Mouse (Mus musculus) layer of hippocampus, adult 9-10 months (tissue): ENCODE measurements around the gene Sh3glb1.
A peak's percentile ranks its signal among the peaks of the same experiment; 100 is the strongest.
"Not testable (repeated sequence)": the region's sequence is repeated elsewhere in the genome, so short reads cannot be mapped to it uniquely, and the experiment has no call there.

Source experiments
- DNase-seq: peaks from one replicate; pipeline ENCODE4 v3.0.0; 2022; ENCODE audit warnings: low spot score

The Sh3glb1 gene

DNA sequence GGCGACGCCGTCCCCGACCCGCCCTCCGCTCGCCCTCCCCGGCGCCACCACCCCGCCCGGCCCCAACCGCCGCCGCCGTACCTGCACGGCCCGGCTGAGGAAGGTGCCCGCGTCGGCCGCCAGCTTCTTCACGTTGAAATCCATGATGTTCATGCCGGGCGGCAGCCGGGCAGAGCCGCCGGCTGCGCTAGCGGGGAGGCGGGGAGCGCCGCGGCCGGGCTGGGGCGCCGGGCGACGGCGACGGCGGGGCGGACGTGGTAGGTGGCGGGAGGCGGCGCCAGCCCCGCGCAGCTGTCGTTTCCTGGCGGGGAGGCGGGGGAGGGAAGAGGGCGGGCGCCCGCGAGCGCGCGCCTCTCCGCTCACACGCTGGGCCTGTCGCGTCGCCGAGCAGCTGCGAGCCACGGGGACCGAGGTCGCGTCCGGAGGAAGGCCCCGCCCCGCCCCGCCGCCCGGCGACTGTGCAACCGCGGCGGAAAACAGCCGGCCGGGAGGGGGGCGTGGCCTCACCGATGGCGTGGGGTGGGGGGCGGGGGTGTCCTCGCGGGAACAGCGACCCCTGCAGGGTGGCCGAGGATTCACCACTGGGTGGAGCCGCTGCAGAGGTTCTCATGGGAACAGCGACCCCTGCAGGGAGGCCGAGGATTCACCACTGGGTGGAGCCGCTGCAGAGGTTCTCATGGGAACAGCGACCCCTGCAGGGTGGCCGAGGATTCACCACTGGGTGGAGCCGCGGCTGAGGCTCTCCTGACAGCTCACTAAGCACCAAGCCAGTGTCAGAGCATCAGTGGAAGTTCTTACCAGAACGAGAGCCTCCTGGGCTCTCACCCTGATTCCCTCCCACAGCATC, at the start of gene Sh3glb1:
Gene Sh3glb1 (minus strand): TSS at position 435 of the 847 bp plus-strand sequence.
- DNase-seq, result peak; percentile 88

DNA sequence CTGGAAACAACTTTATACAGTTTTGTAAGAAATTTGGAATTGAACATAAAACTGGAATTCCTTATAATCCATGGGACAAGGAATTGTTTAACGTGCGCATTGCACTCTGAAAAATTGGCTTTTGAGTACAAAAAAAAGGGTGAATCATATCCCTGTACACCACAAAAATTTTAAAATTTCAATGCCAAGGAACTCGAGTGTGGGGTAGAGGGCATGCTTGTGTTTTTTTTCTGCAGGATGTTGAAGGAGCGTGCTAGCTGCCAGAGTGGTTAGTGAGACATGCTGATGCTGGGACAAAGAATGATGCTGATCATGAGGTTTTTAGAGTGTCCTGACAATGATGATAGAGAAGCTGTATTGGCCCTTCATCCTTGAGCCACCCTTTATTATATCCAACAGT, 45.0 kb upstream of the Sh3glb1 start:
- DNase-seq, result no peak

DNA sequence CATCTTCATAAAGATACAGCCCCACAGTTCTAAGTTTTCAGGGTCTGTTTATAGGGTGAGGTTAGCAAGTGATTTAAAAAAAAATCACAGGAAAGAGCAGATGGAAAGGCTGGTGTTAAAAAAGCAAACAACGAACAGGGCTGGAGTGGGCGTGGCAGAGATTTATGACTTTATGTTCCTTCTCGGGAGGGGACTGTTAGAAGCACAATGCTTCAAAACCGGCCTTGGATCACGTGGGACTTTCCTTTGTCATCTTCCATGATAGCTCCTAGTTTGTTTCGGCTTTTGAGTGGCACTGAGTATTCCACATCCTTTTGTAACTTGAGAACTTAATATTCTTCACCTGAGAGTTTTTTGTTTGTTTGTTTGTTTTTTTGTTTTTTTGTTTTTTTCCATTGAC, 41.3 kb upstream of the Sh3glb1 start:
- no peak for DNase-seq

DNA sequence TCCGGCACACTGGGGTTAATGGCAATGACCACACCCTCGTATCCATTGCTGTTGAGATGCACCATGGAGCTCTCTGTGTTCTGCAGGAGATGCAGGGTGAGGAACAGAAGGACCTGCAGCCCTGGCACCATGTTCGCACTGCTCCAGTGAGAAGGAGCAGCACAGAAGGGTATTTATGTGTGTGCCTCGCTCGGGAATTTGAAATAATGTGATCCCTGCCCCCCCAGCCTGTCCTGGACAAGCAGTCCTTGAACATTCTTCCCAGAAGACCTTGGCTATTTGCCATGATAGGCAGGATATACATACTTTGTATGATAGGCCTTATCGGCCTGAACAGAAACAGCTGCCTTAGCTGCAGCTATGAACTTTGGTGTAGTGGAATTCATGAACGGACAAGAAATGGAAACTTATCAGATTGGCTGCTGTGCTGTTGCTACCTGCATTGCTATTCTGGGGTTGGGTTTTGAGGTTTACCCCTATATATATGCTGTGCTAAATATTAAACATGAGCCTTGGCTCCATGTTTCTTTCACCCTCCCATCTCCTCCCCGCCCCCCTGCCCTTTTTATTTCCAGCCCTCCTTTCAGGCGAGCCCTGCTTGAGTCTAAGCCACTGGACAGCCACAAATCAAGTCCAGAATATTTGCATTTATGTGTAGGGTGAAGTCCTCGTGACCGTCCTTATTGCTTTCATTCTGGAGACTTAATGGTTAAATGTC, 40.6 kb upstream of the Sh3glb1 start, which contains the start of gene Clca3a1:
Gene Clca3a1 (minus strand): TSS at position 386 of the 718 bp plus-strand sequence.
- no peak for DNase-seq

DNA sequence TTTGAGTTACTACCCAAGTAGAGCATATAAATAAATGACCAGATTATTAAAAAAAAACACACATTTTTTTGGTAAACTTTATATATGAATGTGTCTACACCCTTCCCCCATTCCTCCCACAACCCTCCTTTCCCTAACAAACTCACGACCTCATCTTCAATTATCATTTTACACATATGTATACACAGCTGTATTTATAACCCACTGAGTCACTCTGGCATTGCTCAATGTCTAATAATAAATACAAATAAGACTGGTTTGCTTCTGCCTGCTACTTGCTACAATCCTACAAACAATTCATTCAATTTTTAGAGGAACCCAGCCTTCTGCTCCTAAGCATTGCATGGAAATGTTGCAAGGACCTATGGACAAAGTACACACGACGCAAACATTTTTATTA, 39.6 kb upstream of the Sh3glb1 start:
- DNase-seq, result no peak

DNA sequence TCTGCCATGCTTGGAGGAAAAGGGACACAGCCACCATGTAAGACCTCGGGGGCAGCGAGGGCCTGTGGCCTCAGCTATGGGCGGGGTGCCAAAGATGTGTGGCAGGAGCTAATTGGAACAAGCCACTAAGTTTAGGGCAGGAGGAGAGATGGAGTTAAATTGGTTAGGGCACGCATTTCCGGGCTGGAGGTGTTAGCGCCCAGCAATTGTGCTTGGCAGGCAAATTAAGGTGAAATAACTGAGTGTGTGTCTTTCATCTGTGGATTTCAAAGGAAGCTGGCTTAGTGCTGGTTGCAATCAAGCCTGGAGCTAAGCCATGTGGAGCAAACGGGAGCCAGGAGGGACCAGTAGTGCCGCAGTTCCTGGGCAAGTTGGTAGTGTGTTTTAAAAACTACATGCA, 36.0 kb upstream of the Sh3glb1 start:
- DNase-seq, result not testable (repeated sequence)

DNA sequence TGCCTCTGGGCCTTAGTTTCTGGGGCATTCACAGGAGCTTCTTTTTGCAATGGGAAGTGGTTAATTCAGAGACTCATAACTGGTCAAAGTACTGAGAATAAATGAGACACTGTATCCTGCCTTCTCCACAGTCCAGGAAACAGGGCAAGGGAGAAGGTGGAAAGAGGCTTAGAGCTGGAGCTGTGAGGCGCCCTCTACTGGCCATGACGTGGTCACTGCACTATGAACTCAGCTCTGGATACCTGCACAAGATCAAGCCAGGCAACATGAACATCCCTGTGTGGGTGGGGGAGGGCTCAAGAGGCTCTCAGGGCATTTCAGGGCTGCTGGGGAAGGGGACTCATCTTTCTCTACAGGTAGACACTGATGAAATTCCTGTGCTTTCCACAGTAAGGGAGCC, 33.0 kb upstream of the Sh3glb1 start:
- no peak for DNase-seq

DNA sequence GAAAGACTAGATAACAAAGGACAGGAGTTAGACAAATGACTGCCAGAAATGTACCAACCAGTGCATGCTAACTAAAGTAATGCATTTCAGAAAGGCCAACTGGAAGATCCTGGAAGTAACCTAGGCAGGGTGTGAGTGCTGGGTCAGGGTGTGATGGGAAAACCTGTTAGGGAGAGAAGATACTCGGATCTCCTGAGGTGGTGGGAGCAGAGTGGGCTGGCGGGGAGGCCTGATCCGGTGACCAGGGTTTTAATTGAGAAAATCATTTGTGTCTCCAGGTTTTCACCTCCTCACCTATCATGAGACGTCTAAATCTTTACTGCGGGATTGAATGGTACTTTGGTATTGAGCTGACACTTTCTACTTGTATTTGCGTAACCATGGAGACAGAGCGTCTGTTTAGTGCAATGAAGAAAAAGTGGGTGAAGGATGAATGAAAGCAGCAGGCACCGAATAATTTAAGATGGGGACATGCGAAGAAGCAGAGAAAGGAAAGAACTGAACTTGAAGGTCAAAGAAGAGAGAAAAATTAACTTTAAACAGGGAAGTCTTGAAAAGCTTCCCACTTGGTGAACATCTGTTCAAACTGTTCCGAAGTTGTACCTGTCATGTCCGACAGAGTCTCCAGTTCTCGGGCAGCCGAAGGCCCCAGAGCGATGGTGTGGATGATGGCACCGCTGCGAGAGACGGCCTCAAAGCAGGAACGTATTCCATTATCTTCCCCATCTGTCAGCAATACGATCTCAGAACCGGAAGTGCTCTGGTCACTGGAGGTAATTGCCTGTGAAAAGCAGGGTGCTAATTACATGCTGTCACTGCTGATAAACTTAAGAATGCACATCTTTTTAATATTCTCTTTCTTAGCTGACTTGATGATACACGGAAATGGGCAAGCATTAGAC, 29.2 kb upstream of the Sh3glb1 start:
- DNase-seq, result not testable (repeated sequence)

DNA sequence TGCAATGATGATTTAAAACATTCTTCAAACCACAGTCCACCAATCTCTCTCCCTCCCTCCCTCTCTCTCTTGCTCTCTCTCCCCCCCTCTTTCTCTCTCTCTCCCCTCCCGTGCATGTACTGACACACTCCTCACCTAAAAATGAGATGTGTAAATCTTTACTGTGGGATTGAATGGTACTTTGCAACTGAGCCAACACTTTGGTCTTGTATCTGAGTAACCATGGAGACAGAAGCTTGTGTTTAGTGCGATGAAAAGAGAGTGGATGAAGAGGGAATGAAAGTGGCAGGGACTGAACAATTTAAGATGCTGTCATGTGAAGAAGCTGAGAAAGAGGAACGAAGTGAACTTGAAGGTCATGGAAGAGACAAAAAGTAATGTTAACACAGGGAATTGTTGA, 27.6 kb upstream of the Sh3glb1 start:
- DNase-seq, result not testable (repeated sequence)

DNA sequence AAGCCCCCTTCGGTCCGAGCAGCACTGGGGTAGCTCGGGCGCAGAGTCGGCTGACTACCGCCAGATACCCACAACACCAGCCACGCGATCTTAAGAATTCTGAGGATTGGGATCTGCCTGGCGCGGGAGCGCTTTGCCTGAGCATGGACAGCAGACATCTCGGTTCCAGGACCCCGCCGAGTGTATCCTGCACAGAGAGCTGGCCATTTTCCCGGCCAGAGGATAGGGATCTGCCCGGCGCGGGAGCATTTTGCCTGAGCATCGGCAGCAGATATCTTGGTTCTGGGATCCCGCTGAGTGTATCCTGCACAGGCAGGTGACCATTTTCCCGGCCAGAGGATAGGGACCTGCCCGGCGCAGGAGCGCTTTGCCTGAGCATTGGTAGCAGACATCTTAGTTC, 18.3 kb upstream of the Sh3glb1 start:
- not testable (repeated sequence) for DNase-seq

DNA sequence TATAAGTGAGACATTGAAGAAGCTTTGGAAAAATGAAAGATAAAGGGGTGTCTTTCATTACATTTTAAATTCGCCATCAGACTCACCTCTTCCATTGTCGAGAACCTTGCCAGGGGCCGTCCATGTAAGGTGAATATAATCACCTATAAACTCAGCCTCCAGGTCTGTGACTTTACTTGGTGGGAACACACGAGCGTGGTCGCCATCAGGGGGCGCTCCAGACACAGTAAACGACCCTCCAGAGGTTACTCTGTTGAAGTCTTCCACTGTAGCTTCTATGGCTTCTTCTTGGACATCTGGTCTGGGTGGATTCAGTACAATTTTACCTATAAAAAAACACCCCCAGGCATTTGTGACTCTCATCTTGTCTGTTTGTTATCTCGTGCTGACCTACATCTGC, 16.7 kb upstream of the Sh3glb1 start:
- no peak for DNase-seq

DNA sequence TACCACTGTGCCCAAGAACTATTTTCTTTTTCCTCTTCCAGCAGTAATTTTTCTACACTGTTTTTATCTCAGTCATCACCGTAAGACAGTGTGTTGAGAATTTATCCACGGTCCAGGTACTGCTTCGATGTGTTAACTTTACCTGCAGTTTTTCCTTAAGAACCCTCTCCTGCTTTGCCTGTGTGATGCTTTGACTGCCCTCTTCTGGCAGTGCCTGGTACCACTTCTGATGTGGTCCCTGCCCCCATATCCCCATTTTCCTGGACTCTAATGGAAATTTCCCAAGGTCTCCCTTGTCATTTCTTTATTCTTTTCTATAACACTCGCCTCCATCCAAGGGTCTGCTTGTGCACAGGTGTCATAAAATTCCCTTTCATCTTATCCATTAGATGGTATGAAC, 3.3 kb upstream of the Sh3glb1 start:
- peak; percentile 37 for DNase-seq

DNA sequence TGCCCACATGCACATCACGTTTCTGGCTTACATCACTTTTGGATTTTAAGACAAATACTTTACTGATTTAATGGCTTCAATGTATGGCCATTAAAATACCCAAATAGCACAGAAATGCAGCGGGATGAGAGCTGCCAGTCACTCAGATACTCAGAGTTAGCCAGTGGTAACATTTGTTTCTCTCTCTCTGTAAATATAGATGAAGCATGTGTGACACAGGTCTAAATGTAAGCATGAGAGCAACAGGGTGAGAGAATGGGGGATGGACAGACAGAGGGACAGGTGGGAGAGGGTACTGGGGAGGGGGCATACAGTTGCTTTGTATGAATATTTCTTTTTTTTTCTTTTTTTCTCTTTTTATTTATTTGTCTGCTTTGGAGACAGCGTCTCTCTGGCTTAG, 2.4 kb upstream of the Sh3glb1 start:
- DNase-seq, result not testable (repeated sequence)

DNA sequence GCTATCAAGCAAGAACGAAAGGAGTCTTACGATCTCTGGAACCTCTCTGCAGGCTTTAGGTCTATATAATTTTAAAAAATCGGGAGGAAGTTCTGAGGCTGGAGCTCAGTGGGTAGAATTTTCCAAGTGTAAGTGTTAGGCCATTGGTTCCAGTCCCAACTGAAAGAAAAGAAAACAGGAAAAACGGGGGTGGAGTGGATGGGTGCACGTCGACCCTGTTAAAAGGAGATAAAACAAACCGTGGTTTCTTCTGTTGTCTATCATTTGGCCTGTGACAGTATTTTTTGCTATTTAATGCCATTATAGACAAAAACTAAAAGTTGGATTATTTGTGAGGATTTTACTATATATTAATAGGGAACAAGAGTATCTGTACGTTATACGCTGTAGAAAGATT, 1.7 kb upstream of the Sh3glb1 start:
- DNase-seq, result no peak

DNA sequence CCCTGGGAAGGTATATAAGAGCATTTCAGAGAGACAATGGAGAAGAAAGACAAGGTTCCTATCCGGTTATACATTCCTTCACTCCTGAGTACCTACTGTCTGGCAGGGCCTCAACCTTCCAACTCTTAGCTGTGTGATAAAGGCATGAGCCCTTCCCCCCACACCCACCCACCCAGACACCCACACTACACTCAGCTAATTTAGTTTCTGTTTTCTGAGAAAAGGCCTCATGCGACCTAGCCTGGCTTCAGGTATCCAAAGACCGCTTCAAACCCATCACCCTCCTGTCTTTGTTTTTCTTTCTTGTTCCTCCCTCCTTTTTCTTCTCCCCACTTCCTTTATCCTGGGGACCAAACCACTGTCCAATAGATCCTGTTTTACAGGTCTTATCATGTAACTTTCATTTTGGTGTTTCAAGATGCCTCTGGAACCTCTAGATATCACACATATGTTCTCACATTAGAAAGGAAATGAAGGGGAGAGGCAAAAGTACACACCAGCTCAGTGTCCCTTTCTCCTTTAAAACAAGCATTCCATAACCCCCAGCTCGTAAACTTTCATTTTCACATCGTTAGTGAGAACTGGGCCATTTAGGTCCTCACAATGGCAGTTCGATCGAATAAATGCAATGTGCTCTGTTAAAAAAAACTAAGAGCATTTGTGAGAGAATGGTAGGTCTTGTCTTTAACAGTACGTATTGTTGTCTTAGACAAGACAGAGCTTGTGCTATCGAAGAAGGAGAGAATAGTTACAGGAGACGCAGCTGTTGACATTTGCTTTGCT, 1.1 kb upstream of the Sh3glb1 start:
- no peak for DNase-seq

DNA sequence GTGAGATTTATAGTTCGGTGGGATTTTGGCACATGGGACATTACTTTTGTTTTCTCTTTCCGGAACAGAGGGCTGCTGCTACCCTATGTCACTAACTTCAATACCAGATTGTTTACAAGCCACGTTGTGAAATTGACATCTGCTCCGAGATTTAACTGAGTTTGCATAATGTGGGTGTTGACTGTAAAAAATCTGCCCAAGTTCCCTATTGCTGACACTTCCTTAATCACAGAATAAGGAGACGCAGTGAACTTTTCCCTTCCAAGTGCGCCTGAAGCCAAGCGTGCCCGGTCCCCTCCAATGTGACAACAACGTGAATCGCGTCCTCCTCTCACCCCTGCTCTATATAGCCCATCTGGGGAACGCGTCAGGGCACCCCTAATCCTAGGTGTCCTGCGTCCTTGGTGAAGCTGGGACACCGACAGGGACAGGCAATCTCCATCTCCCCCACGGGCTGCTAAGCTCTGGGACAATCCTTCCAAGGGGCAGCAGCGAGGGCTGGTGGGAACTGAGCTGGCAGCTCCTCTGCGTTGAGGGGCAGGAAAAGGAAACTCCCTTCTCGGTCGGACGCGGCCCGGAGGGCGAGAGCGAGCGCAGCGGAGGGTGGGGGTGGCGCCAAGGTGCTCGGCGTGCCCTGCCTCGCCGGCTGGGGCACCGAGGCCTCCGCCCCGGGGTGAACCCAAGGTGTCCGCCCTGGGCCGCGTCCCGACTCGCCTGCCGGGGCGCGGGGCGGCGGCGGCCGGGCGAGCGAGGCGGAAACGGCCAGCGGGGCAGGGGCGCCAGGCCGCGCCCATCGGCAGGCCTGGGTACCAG, 841 bp downstream of the Sh3glb1 start:
- peak; percentile 58 for DNase-seq

DNA sequence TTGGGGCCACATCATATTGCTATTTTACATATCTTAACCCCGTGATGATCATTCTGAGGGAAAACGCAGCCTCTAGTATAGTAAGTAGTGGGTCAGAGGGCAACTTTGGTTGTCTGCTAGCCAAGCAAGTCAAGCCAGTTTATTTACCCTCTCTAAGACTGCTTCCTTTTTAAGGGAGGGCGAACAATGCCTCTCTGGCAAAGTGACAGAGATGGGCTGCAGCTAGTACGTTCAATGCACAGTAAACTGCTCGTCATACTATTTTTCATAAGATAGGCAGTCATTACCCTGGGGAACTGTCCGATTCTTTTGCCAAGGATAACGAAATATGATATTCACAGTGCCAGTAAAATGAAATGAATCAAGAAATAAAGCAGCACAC, 1.4 kb downstream of the Sh3glb1 start:
- DNase-seq, result no peak

DNA sequence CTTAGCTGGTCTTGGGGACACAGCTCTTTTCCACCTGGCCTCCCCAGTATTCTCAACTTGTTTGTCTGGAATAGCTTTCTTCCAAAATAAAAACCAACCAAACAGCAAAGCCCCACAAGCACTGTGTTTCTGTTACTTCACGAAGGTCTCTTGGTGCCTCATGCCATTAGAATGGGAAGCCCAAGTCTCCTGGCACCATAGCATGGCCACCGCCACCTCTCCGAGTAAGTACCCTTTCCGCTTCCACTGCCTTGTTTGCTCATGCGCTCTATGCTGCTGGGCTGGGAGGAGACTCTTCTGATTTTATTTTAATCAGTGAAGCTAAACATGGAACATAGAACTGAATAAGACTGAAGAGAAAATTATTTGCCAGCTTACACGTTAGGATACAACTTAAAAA, 2.3 kb downstream of the Sh3glb1 start:
- no peak for DNase-seq

DNA sequence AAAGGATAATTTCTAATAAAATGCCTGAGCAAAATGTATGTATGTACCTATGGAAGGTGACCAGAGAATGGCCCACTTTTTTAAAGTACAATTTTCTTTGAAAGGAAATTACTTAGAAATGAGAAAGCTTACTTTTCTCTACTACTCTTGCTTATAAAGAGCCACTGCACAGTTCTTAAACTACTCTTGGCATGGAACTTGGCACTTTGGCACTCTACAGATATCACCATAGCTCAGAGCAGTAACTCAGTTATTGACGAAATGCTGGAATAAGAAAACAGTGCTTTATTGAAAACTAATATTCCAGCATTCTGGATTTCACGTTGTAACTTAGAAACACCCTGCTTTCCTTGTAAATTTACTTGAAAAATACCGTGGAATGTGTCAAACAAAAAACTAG, 3.0 kb downstream of the Sh3glb1 start:
- DNase-seq, result no peak

DNA sequence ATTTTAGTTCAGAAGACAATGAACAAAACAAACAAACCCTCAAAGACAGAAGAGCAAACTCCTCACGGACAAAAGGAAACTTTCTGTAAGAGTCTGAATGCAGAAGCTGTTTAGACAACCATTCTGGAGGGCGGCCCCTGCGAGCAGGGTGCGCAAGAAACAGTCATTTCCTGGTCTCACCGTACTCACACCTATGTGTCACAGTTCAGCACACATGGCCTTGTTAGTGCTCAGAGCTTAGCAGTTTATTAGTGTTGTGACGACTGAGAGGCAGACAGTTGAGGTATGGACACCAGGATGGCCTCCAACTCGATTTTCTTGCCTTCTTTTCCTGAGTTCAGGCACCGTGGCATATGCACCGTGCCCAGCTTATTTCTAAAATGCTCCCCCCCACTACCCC, 4.2 kb downstream of the Sh3glb1 start:
- DNase-seq, result no peak

DNA sequence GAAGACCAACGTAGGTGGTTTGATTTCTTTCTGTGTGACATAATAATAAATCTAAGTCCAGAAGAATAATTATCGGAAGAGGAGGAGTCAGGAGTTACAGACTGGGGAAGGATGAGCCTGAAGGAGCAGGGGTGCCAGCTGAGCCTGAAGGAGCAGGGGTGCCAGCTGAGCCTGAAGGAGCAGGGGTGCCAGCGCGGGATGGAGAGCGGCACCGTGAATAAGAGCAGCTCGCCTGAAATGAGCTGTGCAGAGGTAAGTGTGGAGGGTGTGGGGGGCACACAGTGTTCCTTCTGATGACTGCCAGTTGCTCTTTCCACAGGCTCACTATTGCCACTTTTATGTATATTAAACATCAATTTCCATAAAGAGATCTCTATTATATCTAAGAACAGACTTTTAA, 5.1 kb downstream of the Sh3glb1 start:
- no peak for DNase-seq
